Mouse (Mus musculus): ENCODE data around the gene Rps6kb2. TPM values are rescaled to one million over a fixed set of nuclear protein-coding genes. Genes with fewer than 3 reads are reported as not detected.

The Rps6kb2 gene
- total and polyA plus RNA-seq, 2 experiments from 2014 or later = 24.7 to 56.5 TPM

GRCm38 (mm10) chr19:4169378-4169784 lies 6.2 kb upstream of the Rps6kb2 start:
- WGBS = under 1% methylated on average over 41 of the region's 43 CpGs
- peak; percentile 85 for TF ChIP-seq CTCF (IDR thresholded peaks at IDR 0.05; ENCODE audit: low read depth)
- peak; percentile 97 for ATAC-seq
- Histone ChIP-seq H3K27me3 (ENCODE audit: insufficient read depth, low read length) (no peaks in the 10 kb centered on the region), H3K36me3 (ENCODE audit: insufficient read depth, low read length) (no peaks in the 10 kb centered on the region), H3K4me2 (ENCODE audit: low read depth, low read length) (peak overlapping the region; percentile 85), H3K4me1 (ENCODE audit: insufficient read depth, low read length) (peaks cover 7% of the 10 kb centered on the region), H3K9ac (replicated peaks; ENCODE audit: low read length) (peak overlapping the region; percentile 78), H3K9me3 (ENCODE audit: low read length) (no peaks in the 10 kb centered on the region), H3K4me3 (ENCODE audit: low read length) (peak overlapping the region; percentile 44), H3K27ac (peak overlapping the region; percentile 92)
- peak; percentile 99 for DNase-seq (ENCODE audit: low spot score)

- no peak for TF ChIP-seq CTCF (IDR thresholded peaks at IDR 0.05; ENCODE audit: low read depth)
- Histone ChIP-seq H3K9ac (replicated peaks; ENCODE audit: low read length) (no peak overlapping the region), H3K27me3 (ENCODE audit: insufficient read depth, low read length) (no peaks in the 10 kb centered on the region), H3K4me3 (ENCODE audit: low read length) (no peak overlapping the region), H3K4me2 (ENCODE audit: low read depth, low read length) (no peak overlapping the region), H3K36me3 (ENCODE audit: insufficient read depth, low read length) (no peaks in the 10 kb centered on the region), H3K9me3 (ENCODE audit: low read length) (no peaks in the 10 kb centered on the region), H3K4me1 (ENCODE audit: insufficient read depth, low read length) (peaks cover 14% of the 10 kb centered on the region), H3K27ac (no peak overlapping the region)
- ATAC-seq = no peak
- no peak for DNase-seq (ENCODE audit: low spot score)
- WGBS = 62% methylated on average over 9 of the region's 9 CpGs
These were observed 3.7 kb upstream of the Rps6kb2 start for GRCm38 (mm10) chr19:4166678-4167476.

- no peak overlapping the region for H3K4me2 ChIP-seq (ENCODE audit: low read depth, low read length)
- ATAC-seq (no peak), DNase-seq (ENCODE audit: low spot score) (no peak)
- H3K36me3 ChIP-seq (ENCODE audit: insufficient read depth, low read length) = peaks cover 9% of the 10 kb centered on the region; the same call in 1 of the 2 replicates
- 70% methylated on average over 2 of the region's 2 CpGs for WGBS
- no peaks in the 10 kb centered on the region for H3K9me3 ChIP-seq (ENCODE audit: low read length)
- H3K27ac ChIP-seq = no peak overlapping the region
- H3K4me3 ChIP-seq (ENCODE audit: low read length) = no peak overlapping the region
- H3K4me1 ChIP-seq (ENCODE audit: insufficient read depth, low read length) = peaks cover 8% of the 10 kb centered on the region
- no peaks in the 10 kb centered on the region for H3K27me3 ChIP-seq (ENCODE audit: insufficient read depth, low read length)
- no peak overlapping the region for H3K9ac ChIP-seq (replicated peaks; ENCODE audit: low read length)
- no peak for TF ChIP-seq CTCF (IDR thresholded peaks at IDR 0.05; ENCODE audit: low read depth)
These were observed 1.6 kb upstream of the Rps6kb2 start for GRCm38 (mm10) chr19:4164721-4165120.

GRCm38 (mm10) chr19:4164100-4164499 lies 946 bp upstream of the Rps6kb2 start:
- Histone ChIP-seq H3K4me3 (ENCODE audit: low read length) (no peak overlapping the region), H3K4me1 (ENCODE audit: insufficient read depth, low read length) (peaks cover 7% of the 10 kb centered on the region; the same call in 1 of the 2 replicates), H3K36me3 (ENCODE audit: insufficient read depth, low read length) (peaks cover 15% of the 10 kb centered on the region), H3K9ac (replicated peaks; ENCODE audit: low read length) (no peak overlapping the region; the same call in 1 of the 2 replicates), H3K9me3 (ENCODE audit: low read length) (no peaks in the 10 kb centered on the region), H3K27me3 (ENCODE audit: insufficient read depth, low read length) (no peaks in the 10 kb centered on the region), H3K4me2 (ENCODE audit: low read depth, low read length) (no peak overlapping the region), H3K27ac (peak overlapping the region; percentile 85)
- no peak for ATAC-seq
- no peak for TF ChIP-seq CTCF (IDR thresholded peaks at IDR 0.05; ENCODE audit: low read depth)
- WGBS = 81% methylated on average over 3 of the region's 3 CpGs
- no peak for DNase-seq (ENCODE audit: low spot score)

GRCm38 (mm10) chr19:4163543-4163887 lies 361 bp upstream of the Rps6kb2 start:
- 30% methylated on average over 4 of the region's 4 CpGs for WGBS
- peak overlapping the region; percentile 76 for H3K9ac ChIP-seq (replicated peaks; ENCODE audit: low read length)
- no peaks in the 10 kb centered on the region for H3K27me3 ChIP-seq (ENCODE audit: insufficient read depth, low read length)
- H3K4me3 ChIP-seq (ENCODE audit: low read length) = peak overlapping the region; percentile 71
- H3K36me3 ChIP-seq (ENCODE audit: insufficient read depth, low read length) = peaks cover 21% of the 10 kb centered on the region
- no peak for TF ChIP-seq CTCF (IDR thresholded peaks at IDR 0.05; ENCODE audit: low read depth)
- DNase-seq (ENCODE audit: low spot score) (no peak), ATAC-seq (peak; percentile 43)
- peak overlapping the region; percentile 91 for H3K4me2 ChIP-seq (ENCODE audit: low read depth, low read length)
- no peaks in the 10 kb centered on the region for H3K9me3 ChIP-seq (ENCODE audit: low read length)
- H3K4me1 ChIP-seq (ENCODE audit: insufficient read depth, low read length) = peaks cover 7% of the 10 kb centered on the region; the same call in 1 of the 2 replicates
- H3K27ac ChIP-seq = peak overlapping the region; percentile 85

GRCm38 (mm10) chr19:4159049-4159448 lies 4.1 kb downstream of the Rps6kb2 start:
- Histone ChIP-seq H3K9me3 (ENCODE audit: low read length) (no peaks in the 10 kb centered on the region), H3K4me2 (ENCODE audit: low read depth, low read length) (no peak overlapping the region), H3K4me1 (ENCODE audit: insufficient read depth, low read length) (peaks cover 7% of the 10 kb centered on the region; the same call in 1 of the 2 replicates), H3K36me3 (ENCODE audit: insufficient read depth, low read length) (peaks cover 34% of the 10 kb centered on the region), H3K27ac (no peak overlapping the region), H3K4me3 (ENCODE audit: low read length) (no peak overlapping the region), H3K9ac (replicated peaks; ENCODE audit: low read length) (no peak overlapping the region), H3K27me3 (ENCODE audit: insufficient read depth, low read length) (no peaks in the 10 kb centered on the region)
- WGBS = 97% methylated on average over 8 of the region's 8 CpGs
- TF ChIP-seq CTCF (IDR thresholded peaks at IDR 0.05; ENCODE audit: low read depth) = no peak
- DNase-seq (ENCODE audit: low spot score) = no peak
- no peak for ATAC-seq

- WGBS = 88% methylated on average over 12 of the region's 12 CpGs
- no peak for DNase-seq (ENCODE audit: low spot score)
- Histone ChIP-seq H3K9me3 (ENCODE audit: low read length) (no peaks in the 10 kb centered on the region), H3K4me2 (ENCODE audit: low read depth, low read length) (no peak overlapping the region), H3K4me3 (ENCODE audit: low read length) (no peak overlapping the region), H3K36me3 (ENCODE audit: insufficient read depth, low read length) (peaks cover 34% of the 10 kb centered on the region), H3K27ac (no peak overlapping the region), H3K27me3 (ENCODE audit: insufficient read depth, low read length) (no peaks in the 10 kb centered on the region), H3K4me1 (ENCODE audit: insufficient read depth, low read length) (no peaks in the 10 kb centered on the region), H3K9ac (replicated peaks; ENCODE audit: low read length) (no peak overlapping the region)
- no peak for TF ChIP-seq CTCF (IDR thresholded peaks at IDR 0.05; ENCODE audit: low read depth)
- ATAC-seq = no peak
These were observed 6.4 kb downstream of the Rps6kb2 start for GRCm38 (mm10) chr19:4156771-4157170.
